Mouse (Mus musculus) heart, postnatal 0 days (tissue): ENCODE measurements around the gene Lgals1.

Experiments
- CTCF ChIP-seq: IDR thresholded peaks from 2 replicates; pipeline ENCODE4 v1.5.1; 2016; ENCODE audit warnings: antibody characterized with exemption, control low read depth, low read depth
- EP300 ChIP-seq: IDR thresholded peaks from 2 replicates; pipeline ENCODE4 v1.6.1; 2016; ENCODE audit warnings: antibody characterized with exemption, low read depth

DNA sequence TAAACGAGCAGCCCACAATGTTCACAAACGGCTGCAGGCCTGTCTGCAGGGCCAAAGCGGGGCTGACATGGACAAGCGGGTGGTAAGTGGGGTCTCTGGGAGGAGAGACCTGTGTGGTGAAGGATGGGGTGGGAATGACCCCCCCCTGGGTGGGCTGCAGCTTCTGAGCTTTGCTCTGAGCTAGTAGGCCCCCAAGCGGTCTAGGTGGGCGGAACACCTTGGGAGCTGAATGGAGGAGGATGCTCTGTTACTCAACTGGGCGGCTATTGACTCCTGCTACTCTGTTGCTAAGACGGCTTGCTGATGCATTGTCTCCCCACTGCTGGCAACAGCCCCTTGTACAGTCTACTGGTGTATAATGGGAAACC is 25.1 kb upstream of the Lgals1 start:
- TF ChIP-seq EP300 (no peak), CTCF (no peak)
